Mouse (Mus musculus): ENCODE measurements around the gene Col26a1.

DNA sequence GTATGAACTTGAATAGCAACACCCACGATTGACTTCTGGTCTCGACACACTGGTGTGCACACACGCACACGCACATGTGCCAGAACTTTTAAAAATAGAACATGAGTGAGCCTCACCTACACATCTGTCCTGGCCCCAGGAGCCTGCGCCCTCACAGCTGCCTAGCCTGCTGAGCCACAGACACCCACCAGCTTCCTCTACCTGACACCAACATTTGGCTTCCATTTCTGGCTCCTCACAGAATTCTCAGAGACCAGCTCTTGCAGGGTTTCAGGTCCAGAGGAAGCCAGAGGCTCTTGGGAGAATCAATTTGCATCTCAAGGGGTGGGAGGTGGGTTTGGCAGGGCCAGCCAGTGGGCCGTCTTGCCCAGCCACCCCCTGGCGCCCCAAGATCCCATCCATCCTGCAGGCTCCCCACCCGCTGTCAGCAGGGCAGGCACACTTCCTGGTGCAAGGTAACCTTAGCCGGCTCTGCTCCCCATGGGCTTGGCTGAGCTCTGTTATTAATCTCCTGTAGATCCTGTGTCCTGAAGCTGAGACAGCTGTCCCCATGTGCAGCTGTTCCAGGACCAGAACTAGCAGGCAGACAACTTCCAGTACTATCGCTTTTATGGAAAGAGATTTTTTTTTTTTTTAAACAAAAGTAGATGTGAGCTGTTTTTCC, 13.4 kb downstream of the Col26a1 start:
- TF ChIP-seq CTCF (IDR thresholded peaks at IDR 0.05; ENCODE audit: control insufficient read depth, insufficient read depth, low read length) = no peak
- TF ChIP-seq POLR2A (IDR thresholded peaks at IDR 0.05; ENCODE audit: borderline replicate concordance, control insufficient read depth, low read depth, low read length) = no peak

All from bone marrow, adult 2 months (tissue).